Comparison of ENCODE assay signal across 20 mouse cellular contexts in the genomic region with DNA sequence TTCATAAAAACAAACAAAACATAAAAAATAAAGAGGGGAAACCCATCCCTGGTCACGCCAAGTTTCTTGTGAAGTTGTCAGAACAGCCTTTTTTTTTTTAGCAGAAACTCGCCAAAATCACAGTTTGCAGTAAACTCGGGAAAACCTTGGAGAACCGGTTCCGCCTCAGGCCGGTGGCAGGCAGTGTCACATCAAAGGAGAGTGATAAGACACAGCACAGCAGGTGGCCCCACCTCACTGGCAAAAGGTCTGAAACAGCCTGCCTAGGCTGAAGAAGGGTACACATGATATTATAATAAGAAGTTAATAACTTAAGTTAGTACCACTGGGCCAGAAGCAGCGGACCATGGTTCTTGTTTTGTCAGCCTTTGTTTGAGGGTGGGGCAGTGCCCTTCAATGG. TPM values are rescaled to one million over a fixed set of nuclear protein-coding genes. Genes with fewer than 3 reads are reported as not detected.
DNase-seq lines count a peak whose midpoint lies in the region; ATAC-seq and TF ChIP-seq lines count a peak whose summit lies in the region.
"Had no signal": no experiment of that assay in that cellular context is flagged by ENCODE, and none has a peak within 500 bp of the region (broad histone marks: within the 10 kb centered on the region; RNA-seq: fewer than 3 reads in every experiment).

No protein-coding gene starts in this region.

- peak; percentile 7 for DNase-seq in lung, postnatal 0 days (ENCODE audit: low spot score)
- no peak for DNase-seq in lung, postnatal 14 days
- peak; percentile 10 for DNase-seq in embryo, embryonic 10 days (ENCODE audit: low spot score)
- DNase-seq in intestine, embryonic 14.5 days (ENCODE audit: low spot score) = peak; percentile 60
- DNase-seq in forebrain, embryonic 14.5 days (ENCODE audit: low spot score) = no peak
- DNase-seq in gastrocnemius, postnatal 25 days = no peak
- DNase-seq: adrenal gland, adult 8-10 months; cerebellum, adult 18-20 months; midbrain, embryonic 14.5 days had no signal

- H3K27ac ChIP-seq in lung, postnatal 0 days (ENCODE audit: low read length) = no peak overlapping the region
- no peak overlapping the region for H3K27ac ChIP-seq in intestine, embryonic 14.5 days (ENCODE audit: low read depth)
- H3K27ac ChIP-seq in stomach, embryonic 16.5 days (ENCODE audit: low read length) = no peak overlapping the region
- H3K27ac ChIP-seq in forebrain, embryonic 14.5 days (ENCODE audit: low read depth, low read length) = no peak overlapping the region
- H3K27ac ChIP-seq: heart, embryonic 13.5 days; kidney, embryonic 15.5 days; limb, embryonic 12.5 days; liver, embryonic 15.5 days had no signal

- no peaks in the 10 kb centered on the region for H3K9me3 ChIP-seq in lung, postnatal 0 days (ENCODE audit: low read length)
- H3K9me3 ChIP-seq in intestine, embryonic 14.5 days (ENCODE audit: control insufficient read depth, low read length) = no peaks in the 10 kb centered on the region
- no peaks in the 10 kb centered on the region for H3K9me3 ChIP-seq in stomach, embryonic 16.5 days (replicated peaks; ENCODE audit: control insufficient read depth, low read length)
- H3K9me3 ChIP-seq in forebrain, embryonic 14.5 days (replicated peaks; ENCODE audit: control insufficient read depth, low read length) = no peaks in the 10 kb centered on the region
- H3K9me3 ChIP-seq: G1E; heart, embryonic 13.5 days; kidney, embryonic 15.5 days; limb, embryonic 12.5 days; liver, embryonic 15.5 days had no signal

- ATAC-seq in lung, postnatal 0 days = no peak
- peak; percentile 90 for ATAC-seq in intestine, embryonic 14.5 days (replicated peaks; ENCODE audit: low FRiP score, low TSS enrichment, low read depth)
- peak; percentile 87 for ATAC-seq in stomach, embryonic 16.5 days (ENCODE audit: insufficient read depth, low FRiP score)
- ATAC-seq in forebrain, embryonic 14.5 days = no peak
- ATAC-seq: forebrain, embryonic 16.5 days had no signal

- no peak for TF ChIP-seq EP300 in lung, postnatal 0 days (IDR thresholded peaks at IDR 0.05)

- H3K36me3 ChIP-seq in lung, postnatal 0 days (ENCODE audit: insufficient read depth, low read length) = no peaks in the 10 kb centered on the region
- no peaks in the 10 kb centered on the region for H3K36me3 ChIP-seq in intestine, embryonic 14.5 days (ENCODE audit: control insufficient read depth, insufficient read depth, low read length)
- H3K36me3 ChIP-seq in stomach, embryonic 16.5 days (ENCODE audit: control insufficient read depth, insufficient read depth, low read length) = no peaks in the 10 kb centered on the region
- no peaks in the 10 kb centered on the region for H3K36me3 ChIP-seq in forebrain, embryonic 14.5 days (ENCODE audit: control insufficient read depth, insufficient read depth, low read length)
- H3K36me3 ChIP-seq: G1E; heart, embryonic 13.5 days; kidney, embryonic 15.5 days; limb, embryonic 12.5 days; liver, embryonic 15.5 days had no signal

- no peak overlapping the region for H3K4me3 ChIP-seq in lung, postnatal 0 days (ENCODE audit: low read depth, low read length)
- no peak overlapping the region for H3K4me3 ChIP-seq in intestine, embryonic 14.5 days (ENCODE audit: low read depth, low read length)
- H3K4me3 ChIP-seq in stomach, embryonic 16.5 days (replicated peaks; ENCODE audit: low read length) = no peak overlapping the region
- H3K4me3 ChIP-seq in forebrain, embryonic 14.5 days (ENCODE audit: low read depth, low read length) = no peak overlapping the region
- H3K4me3 ChIP-seq: heart, embryonic 13.5 days; kidney, embryonic 15.5 days; limb, embryonic 12.5 days; liver, embryonic 15.5 days had no signal

- H3K4me2 ChIP-seq in lung, postnatal 0 days (replicated peaks; ENCODE audit: low read depth, low read length) = no peak overlapping the region
- no peak overlapping the region for H3K4me2 ChIP-seq in intestine, embryonic 14.5 days (ENCODE audit: low read length)
- no peak overlapping the region for H3K4me2 ChIP-seq in stomach, embryonic 16.5 days (ENCODE audit: low read depth, low read length)
- no peak overlapping the region for H3K4me2 ChIP-seq in forebrain, embryonic 14.5 days (ENCODE audit: low read length)
- H3K4me2 ChIP-seq: heart, embryonic 13.5 days; kidney, embryonic 15.5 days; limb, embryonic 12.5 days; liver, embryonic 15.5 days had no signal

- no peaks in the 10 kb centered on the region for H3K4me1 ChIP-seq in lung, postnatal 0 days (ENCODE audit: insufficient read depth, low read depth, low read length)
- H3K4me1 ChIP-seq in intestine, embryonic 14.5 days (replicated peaks; ENCODE audit: control insufficient read depth, insufficient read depth, low read length) = no peaks in the 10 kb centered on the region
- H3K4me1 ChIP-seq in stomach, embryonic 16.5 days (ENCODE audit: control insufficient read depth, insufficient read depth, low read length) = no peaks in the 10 kb centered on the region
- no peaks in the 10 kb centered on the region for H3K4me1 ChIP-seq in forebrain, embryonic 14.5 days (ENCODE audit: control insufficient read depth, insufficient read depth, low read length)
- H3K4me1 ChIP-seq: heart, embryonic 13.5 days; kidney, embryonic 15.5 days; limb, embryonic 12.5 days; liver, embryonic 15.5 days had no signal

- no peak overlapping the region for H3K9ac ChIP-seq in lung, postnatal 0 days (replicated peaks; ENCODE audit: low read depth)
- H3K9ac ChIP-seq in intestine, embryonic 14.5 days (ENCODE audit: low read length) = no peak overlapping the region
- no peak overlapping the region for H3K9ac ChIP-seq in stomach, embryonic 16.5 days (ENCODE audit: low read length)
- H3K9ac ChIP-seq in forebrain, embryonic 14.5 days (ENCODE audit: low read length) = no peak overlapping the region
- H3K9ac ChIP-seq: heart, embryonic 13.5 days; kidney, embryonic 15.5 days; limb, embryonic 12.5 days; liver, embryonic 15.5 days had no signal

- H3K27me3 ChIP-seq in lung, postnatal 0 days (replicated peaks; ENCODE audit: insufficient read depth, low read length) = no peaks in the 10 kb centered on the region
- H3K27me3 ChIP-seq in intestine, embryonic 14.5 days (replicated peaks; ENCODE audit: control insufficient read depth, insufficient read depth, low read length) = no peaks in the 10 kb centered on the region
- no peaks in the 10 kb centered on the region for H3K27me3 ChIP-seq in stomach, embryonic 16.5 days (ENCODE audit: control insufficient read depth, insufficient read depth, low read length)
- H3K27me3 ChIP-seq in forebrain, embryonic 14.5 days (replicated peaks; ENCODE audit: control insufficient read depth, insufficient read depth, low read length) = no peaks in the 10 kb centered on the region
- H3K27me3 ChIP-seq: heart, embryonic 13.5 days; kidney, embryonic 15.5 days; limb, embryonic 12.5 days; liver, embryonic 15.5 days had no signal

- 9% methylated on average over 7 of the region's 7 CpGs for WGBS in lung, postnatal 0 days
- 12% methylated on average over 7 of the region's 7 CpGs for WGBS in intestine, embryonic 14.5 days
- 13% methylated on average over 7 of the region's 7 CpGs for WGBS in stomach, embryonic 16.5 days
- 41% methylated on average over 7 of the region's 7 CpGs for WGBS in forebrain, embryonic 14.5 days

- no peak for TF ChIP-seq CTCF in lung, postnatal 0 days (IDR thresholded peaks at IDR 0.05)

RNA-seq across cellular contexts. Expression of a gene that starts 38.5 kb away (rescaled TPM):
- not detected in 2 replicates for polyA plus RNA-seq in lung, postnatal 0 days (2015; fragmentation: Nextera tagmentation; extraction: Ambion mirVana)
- not detected in 2 replicates for polyA plus RNA-seq in intestine, embryonic 14.5 days (2014; fragmentation: Nextera tagmentation; extraction: Ambion mirVana)
- not detected in 2 replicates for polyA plus RNA-seq in stomach, embryonic 16.5 days (2015; fragmentation: Nextera tagmentation; extraction: Ambion mirVana)
- polyA plus RNA-seq in forebrain, embryonic 14.5 days (2014; fragmentation: Nextera tagmentation; extraction: Ambion mirVana) = not detected in 2 replicates
- total RNA-seq in gastrocnemius, postnatal 25 days (2021) = not detected
- total RNA-seq: adrenal gland, adult 8-10 months; hematopoietic stem cell, adult 5-6 weeks; megakaryocyte progenitor cell, adult 5-6 weeks had no signal
- polyA plus RNA-seq: G1E; gonadal fat pad, adult 2 months; heart, embryonic 13.5 days; kidney, embryonic 15.5 days; limb, embryonic 12.5 days; liver, embryonic 15.5 days; small intestine, adult 2 months had no signal

Comparison
In these comparisons a context has a peak if more than half of its experiments do, and no peak if none do; other contexts are left out.
1. DNase-seq: peak in lung, postnatal 0 days (single experiment), embryo, embryonic 10 days (single experiment) and intestine, embryonic 14.5 days (single experiment); none in lung, postnatal 14 days (single experiment), forebrain, embryonic 14.5 days (single experiment) and gastrocnemius, postnatal 25 days (single experiment).
2. ATAC-seq: peak in intestine, embryonic 14.5 days (single experiment) and stomach, embryonic 16.5 days (single experiment); none in lung, postnatal 0 days (single experiment) and forebrain, embryonic 14.5 days (single experiment).